Mouse (Mus musculus) testis, adult 2 months (tissue): ENCODE measurements around the gene Atp6v1fnb.

ENCODE experiments used
- CTCF ChIP-seq: fragments of 200-500 bp; IDR thresholded peaks from 2 replicates; pipeline ENCODE4 v1.5.1; 2012; ENCODE audit warnings: low read depth, mild to moderate bottlenecking, inconsistent platforms, low read length, moderate library complexity; ENCODE audit not compliant: control insufficient read depth, insufficient read depth, insufficient replicate concordance
- POLR2A ChIP-seq: fragments of 200-500 bp; IDR thresholded peaks from 2 replicates; pipeline ENCODE4 v1.6.1; 2012; ENCODE audit warnings: low read depth, mild to moderate bottlenecking, inconsistent platforms, low read length, moderate library complexity; ENCODE audit not compliant: control insufficient read depth

- TF ChIP-seq POLR2A (peak; percentile 60; the same call in 1 of the 2 replicates), CTCF (no peak)
Observed at GRCm38 (mm10) chr6:29467583-29468354, 3.5 kb upstream of the Atp6v1fnb start, which contains the start of gene Atp6v1f.
